Mouse (Mus musculus): Measurements from ENCODE around the gene Borcs8.

GRCm38 (mm10) chr8:70136591-70136990, 2.7 kb upstream of the Borcs8 start:
- no peak for TF ChIP-seq CTCF (IDR thresholded peaks at IDR 0.05; ENCODE audit: control insufficient read depth, insufficient read depth, insufficient replicate concordance, low read depth, low read length)
- TF ChIP-seq POLR2A (IDR thresholded peaks at IDR 0.05; ENCODE audit: control insufficient read depth, low read depth, low read length): no peak

All from testis, adult 2 months (tissue).